In genomic region chr7:28807641-28808220, GRCm38 (mm10) we compare ENCODE assay signal across 8 mouse cellular contexts. TPM values are rescaled to one million over a fixed set of nuclear protein-coding genes. Genes with fewer than 3 reads are reported as not detected.
A peak's percentile ranks its signal among the peaks of the same experiment; 100 is the strongest.
DNase-seq lines count a peak whose midpoint lies in the region; ATAC-seq and TF ChIP-seq lines count a peak whose summit lies in the region.

No protein-coding gene starts in this region.

- peak overlapping the region; percentile 98 for H3K27ac ChIP-seq in spleen, adult 2 months (ENCODE audit: insufficient read depth, low read length)
- peak overlapping the region; percentile 99 for H3K27ac ChIP-seq in embryonic facial prominence, embryonic 14.5 days (replicated peaks; ENCODE audit: low read depth, low read length)
- peak overlapping the region; percentile 100 for H3K27ac ChIP-seq in hindbrain, embryonic 12.5 days
- H3K27ac ChIP-seq in lung, embryonic 14.5 days (ENCODE audit: low read depth), result peak overlapping the region; percentile 100
- H3K27ac ChIP-seq in stomach, embryonic 15.5 days, result peak overlapping the region; percentile 100

- peaks cover 5% of the 10 kb centered on the region for H3K36me3 ChIP-seq in spleen, adult 2 months (ENCODE audit: control insufficient read depth, insufficient read depth, low read length)
- peaks cover 9% of the 10 kb centered on the region for H3K36me3 ChIP-seq in embryonic facial prominence, embryonic 14.5 days (ENCODE audit: control insufficient read depth, insufficient read depth, low read length)
- peaks cover 9% of the 10 kb centered on the region for H3K36me3 ChIP-seq in hindbrain, embryonic 12.5 days
- peaks cover 13% of the 10 kb centered on the region for H3K36me3 ChIP-seq in lung, embryonic 14.5 days (ENCODE audit: insufficient read depth)
- no peaks in the 10 kb centered on the region; the same call in 1 of the 2 replicates for H3K36me3 ChIP-seq in stomach, embryonic 15.5 days

- ATAC-seq in embryonic facial prominence, embryonic 14.5 days (ENCODE audit: low read depth), result no peak
- no peak for ATAC-seq in hindbrain, embryonic 12.5 days (ENCODE audit: low FRiP score)
- no peak for ATAC-seq in lung, embryonic 14.5 days (ENCODE audit: insufficient read depth)
- ATAC-seq in stomach, embryonic 15.5 days (ENCODE audit: insufficient read depth, low FRiP score, low read depth), result no peak
- no peak for ATAC-seq in activated CD4-positive, CD25-positive, alpha-beta regulatory T cell, adult 4 months

- peaks cover 19% of the 10 kb centered on the region; the same call in 1 of the 2 replicates for H3K4me1 ChIP-seq in spleen, adult 2 months (ENCODE audit: control insufficient read depth, insufficient read depth, insufficient read length)
- peaks cover 28% of the 10 kb centered on the region for H3K4me1 ChIP-seq in embryonic facial prominence, embryonic 14.5 days (ENCODE audit: control insufficient read depth, insufficient read depth, low read length)
- peaks cover 32% of the 10 kb centered on the region for H3K4me1 ChIP-seq in hindbrain, embryonic 12.5 days
- peaks cover 24% of the 10 kb centered on the region for H3K4me1 ChIP-seq in lung, embryonic 14.5 days (ENCODE audit: insufficient read depth)
- H3K4me1 ChIP-seq in stomach, embryonic 15.5 days, result peaks cover 25% of the 10 kb centered on the region

- H3K9ac ChIP-seq in embryonic facial prominence, embryonic 14.5 days (ENCODE audit: low read depth, low read length), result peak overlapping the region; percentile 89
- peak overlapping the region; percentile 91 for H3K9ac ChIP-seq in hindbrain, embryonic 12.5 days
- peak overlapping the region; percentile 91 for H3K9ac ChIP-seq in lung, embryonic 14.5 days
- H3K9ac ChIP-seq in stomach, embryonic 15.5 days, result peak overlapping the region; percentile 87; the same call in 1 of the 2 replicates

- H3K4me3 ChIP-seq in spleen, adult 2 months (ENCODE audit: extremely low read depth, insufficient read depth, insufficient read length), result peak overlapping the region; percentile 88; the same call in 1 of the 2 replicates
- peak overlapping the region; percentile 86 for H3K4me3 ChIP-seq in embryonic facial prominence, embryonic 14.5 days (ENCODE audit: low read depth, low read length)
- peak overlapping the region; percentile 79 for H3K4me3 ChIP-seq in hindbrain, embryonic 12.5 days
- peak overlapping the region; percentile 81 for H3K4me3 ChIP-seq in lung, embryonic 14.5 days (ENCODE audit: low read depth, low read length)
- peak overlapping the region; percentile 74 for H3K4me3 ChIP-seq in stomach, embryonic 15.5 days (replicated peaks)

- H3K9me3 ChIP-seq in embryonic facial prominence, embryonic 14.5 days (ENCODE audit: control insufficient read depth, low read length), result no peaks in the 10 kb centered on the region
- H3K9me3 ChIP-seq in hindbrain, embryonic 12.5 days (replicated peaks), result no peaks in the 10 kb centered on the region
- no peaks in the 10 kb centered on the region for H3K9me3 ChIP-seq in lung, embryonic 14.5 days (ENCODE audit: low read depth, low read length)
- no peaks in the 10 kb centered on the region for H3K9me3 ChIP-seq in stomach, embryonic 15.5 days

- no peak for TF ChIP-seq POLR2A in spleen, adult 2 months (IDR thresholded peaks at IDR 0.05; ENCODE audit: low read depth, low read length)

- H3K27me3 ChIP-seq in spleen, adult 2 months (ENCODE audit: control insufficient read depth, insufficient read depth, low read length), result no peaks in the 10 kb centered on the region
- no peaks in the 10 kb centered on the region for H3K27me3 ChIP-seq in embryonic facial prominence, embryonic 14.5 days (replicated peaks; ENCODE audit: control insufficient read depth, insufficient read depth, low read length)
- no peaks in the 10 kb centered on the region for H3K27me3 ChIP-seq in hindbrain, embryonic 12.5 days
- H3K27me3 ChIP-seq in lung, embryonic 14.5 days (ENCODE audit: insufficient read depth, low read length), result no peaks in the 10 kb centered on the region
- no peaks in the 10 kb centered on the region for H3K27me3 ChIP-seq in stomach, embryonic 15.5 days (replicated peaks)

- no peak for TF ChIP-seq CTCF in spleen, adult 2 months (IDR thresholded peaks at IDR 0.05; ENCODE audit: extremely low read depth, insufficient read depth, insufficient read length, insufficient replicate concordance)
- TF ChIP-seq CTCF in lung, embryonic 14.5 days (IDR thresholded peaks at IDR 0.05; ENCODE audit: low read depth), result no peak

- 60% methylated on average over 6 of the region's 8 CpGs for WGBS in spleen, adult 2 months
- WGBS in embryonic facial prominence, embryonic 14.5 days, result 40% methylated on average over 5 of the region's 8 CpGs
- WGBS in hindbrain, embryonic 12.5 days, result 44% methylated on average over 6 of the region's 8 CpGs
- 40% methylated on average over 6 of the region's 8 CpGs for WGBS in lung, embryonic 14.5 days
- WGBS in stomach, embryonic 15.5 days, result 38% methylated on average over 7 of the region's 8 CpGs

- DNase-seq in spleen, adult 2 months (ENCODE audit: low read depth in 1 of 2, low spot score in 2 of 2), result no peak
- no peak for DNase-seq in spleen, postnatal 4 days (ENCODE audit: low spot score in 2 of 2)
- DNase-seq in embryonic facial prominence, embryonic 14.5 days (ENCODE audit: low spot score), result no peak
- no peak for DNase-seq in lung, embryonic 14.5 days
- DNase-seq in c-Kit-positive CD71-positive TER-119-positive erythroid progenitor cells, embryonic 14.5 days (ENCODE audit: low spot score), result no peak

- H3K4me2 ChIP-seq in embryonic facial prominence, embryonic 14.5 days (ENCODE audit: low read depth, low read length), result peak overlapping the region; percentile 97
- peak overlapping the region; percentile 91 for H3K4me2 ChIP-seq in hindbrain, embryonic 12.5 days (replicated peaks)
- H3K4me2 ChIP-seq in lung, embryonic 14.5 days, result peak overlapping the region; percentile 98
- H3K4me2 ChIP-seq in stomach, embryonic 15.5 days, result peak overlapping the region; percentile 94

RNA-seq across cellular contexts. Expression of gene Hnrnpl, which starts 0.6 kb away (rescaled TPM):
- polyA plus RNA-seq in spleen, adult 2 months (2012; rRNA removed), result 189 and 209 TPM in 2 replicates
- polyA plus RNA-seq in embryonic facial prominence, embryonic 14.5 days (2014; fragmentation: Nextera tagmentation; extraction: Ambion mirVana), result 180 and 182 TPM in 2 replicates
- polyA plus RNA-seq in hindbrain, embryonic 12.5 days (2016; fragmentation: Nextera tagmentation; extraction: Ambion mirVana), result 297 and 345 TPM in 2 replicates
- 254 and 255 TPM in 2 replicates for polyA plus RNA-seq in lung, embryonic 14.5 days (2014; fragmentation: Nextera tagmentation; extraction: Ambion mirVana)
- polyA plus RNA-seq in stomach, embryonic 15.5 days (2015; fragmentation: Nextera tagmentation; extraction: Ambion mirVana), result 239 and 240 TPM in 2 replicates
- 100 to 1,000 TPM; 153 to 344 TPM for polyA plus RNA-seq in activated CD4-positive, CD25-positive, alpha-beta regulatory T cell, adult 4 months (2017; shearing (Covaris generic))

RNA-seq across cellular contexts. Expression of gene Ech1, which starts 17.3 kb away (rescaled TPM):
- polyA plus RNA-seq in spleen, adult 2 months (2012; rRNA removed), result 101 and 108 TPM in 2 replicates
- polyA plus RNA-seq in embryonic facial prominence, embryonic 14.5 days (2014; fragmentation: Nextera tagmentation; extraction: Ambion mirVana), result 183 and 202 TPM in 2 replicates
- 84.7 and 87.8 TPM in 2 replicates for polyA plus RNA-seq in hindbrain, embryonic 12.5 days (2016; fragmentation: Nextera tagmentation; extraction: Ambion mirVana)
- 127 and 133 TPM in 2 replicates for polyA plus RNA-seq in lung, embryonic 14.5 days (2014; fragmentation: Nextera tagmentation; extraction: Ambion mirVana)
- 175 and 195 TPM in 2 replicates for polyA plus RNA-seq in stomach, embryonic 15.5 days (2015; fragmentation: Nextera tagmentation; extraction: Ambion mirVana)
- 100 to 1,000 TPM; 192 to 199 TPM for polyA plus RNA-seq in activated CD4-positive, CD25-positive, alpha-beta regulatory T cell, adult 4 months (2017; shearing (Covaris generic))

RNA-seq across cellular contexts. Expression of gene Rinl, which starts 19.0 kb away (rescaled TPM):
- 35.4 and 36.4 TPM in 2 replicates for polyA plus RNA-seq in spleen, adult 2 months (2012; rRNA removed)
- polyA plus RNA-seq in embryonic facial prominence, embryonic 14.5 days (2014; fragmentation: Nextera tagmentation; extraction: Ambion mirVana), result 2.7 and 3.0 TPM in 2 replicates
- 2.2 and 2.7 TPM in 2 replicates for polyA plus RNA-seq in hindbrain, embryonic 12.5 days (2016; fragmentation: Nextera tagmentation; extraction: Ambion mirVana)
- 6.8 and 6.9 TPM in 2 replicates for polyA plus RNA-seq in lung, embryonic 14.5 days (2014; fragmentation: Nextera tagmentation; extraction: Ambion mirVana)
- polyA plus RNA-seq in stomach, embryonic 15.5 days (2015; fragmentation: Nextera tagmentation; extraction: Ambion mirVana), result 6.2 and 6.6 TPM in 2 replicates
- polyA plus RNA-seq in activated CD4-positive, CD25-positive, alpha-beta regulatory T cell, adult 4 months (2017; shearing (Covaris generic)), result 100 to 1,000 TPM; 199 to 272 TPM

RNA-seq across cellular contexts. Expression of gene Lgals4, which starts 25.9 kb away (rescaled TPM):
- 11.6 and 13.3 TPM in 2 replicates for polyA plus RNA-seq in spleen, adult 2 months (2012; rRNA removed)
- polyA plus RNA-seq in embryonic facial prominence, embryonic 14.5 days (2014; fragmentation: Nextera tagmentation; extraction: Ambion mirVana), result 3.4 and 4.1 TPM in 2 replicates
- polyA plus RNA-seq in hindbrain, embryonic 12.5 days (2016; fragmentation: Nextera tagmentation; extraction: Ambion mirVana), result 5.0 and 5.1 TPM in 2 replicates
- polyA plus RNA-seq in lung, embryonic 14.5 days (2014; fragmentation: Nextera tagmentation; extraction: Ambion mirVana), result 3.2 and 3.7 TPM in 2 replicates
- polyA plus RNA-seq in stomach, embryonic 15.5 days (2015; fragmentation: Nextera tagmentation; extraction: Ambion mirVana), result 340 and 467 TPM in 2 replicates
- 10 to 100 TPM; 20.1 to 27.2 TPM for polyA plus RNA-seq in activated CD4-positive, CD25-positive, alpha-beta regulatory T cell, adult 4 months (2017; shearing (Covaris generic))

RNA-seq across cellular contexts. Expression of gene Nfkbib, which starts 40.4 kb away (rescaled TPM):
- polyA plus RNA-seq in spleen, adult 2 months (2012; rRNA removed), result 51.1 and 67.9 TPM in 2 replicates
- 40.9 and 41.5 TPM in 2 replicates for polyA plus RNA-seq in embryonic facial prominence, embryonic 14.5 days (2014; fragmentation: Nextera tagmentation; extraction: Ambion mirVana)
- polyA plus RNA-seq in hindbrain, embryonic 12.5 days (2016; fragmentation: Nextera tagmentation; extraction: Ambion mirVana), result 39.8 and 43.0 TPM in 2 replicates
- polyA plus RNA-seq in lung, embryonic 14.5 days (2014; fragmentation: Nextera tagmentation; extraction: Ambion mirVana), result 31.8 and 37.4 TPM in 2 replicates
- 38.7 and 40.1 TPM in 2 replicates for polyA plus RNA-seq in stomach, embryonic 15.5 days (2015; fragmentation: Nextera tagmentation; extraction: Ambion mirVana)
- polyA plus RNA-seq in activated CD4-positive, CD25-positive, alpha-beta regulatory T cell, adult 4 months (2017; shearing (Covaris generic)), result 10 to 100 TPM; 56.4 to 78.9 TPM
